Mouse (Mus musculus) central nervous system, embryonic 14 days (tissue): ENCODE measurements around the gene Siah1b. TPM values are rescaled to one million over a fixed set of nuclear protein-coding genes. Genes with fewer than 3 reads are reported as not detected.

ENCODE experiments used
- polyA plus RNA-seq: library from polyadenylated mRNA; depleted of rRNA; stranded (reverse); fragments of >200 nt; gene quantifications from 2 replicates; pipeline ENCODE4 v1.2.3, GENCODE M21; 2012; rRNA removed

Siah1b gene
- 22.0 and 24.9 TPM in 2 replicates for polyA plus RNA-seq

GRCm38 (mm10) chrX:164076040-164076775, at the start of gene Siah1b:
Siah1b (minus strand) TSS chrX:164076493.

GRCm38 (mm10) chrX:164088582-164088981, 12.3 kb upstream of the Siah1b start, which contains the start of gene Cltrn:
Cltrn (plus strand) TSS chrX:164088830.

GRCm38 (mm10) chrX:164027607-164028289, 48.5 kb downstream of the Siah1b start, which contains the start of gene Car5b:
Car5b (minus strand) TSS chrX:164027997.

Other genes starting within 250 kb of the Siah1b start
- 36.5 and 40.8 TPM in 2 replicates for gene Ap1s2, start 167.5 kb downstream of the Siah1b start, polyA plus RNA-seq
- 35.5 and 37.8 TPM in 2 replicates for gene Zrsr2, start 117.8 kb downstream of the Siah1b start, polyA plus RNA-seq
- gene Car5b, start 48.5 kb downstream of the Siah1b start, polyA plus RNA-seq = 0.45 and 0.66 TPM in 2 replicates
- gene Cltrn, start 12.3 kb upstream of the Siah1b start, polyA plus RNA-seq = 0.09 TPM in 1 of 2 replicates, not detected in the other
- 0.14 and 0.26 TPM in 2 replicates for gene Ace2, start 62.8 kb upstream of the Siah1b start, polyA plus RNA-seq
- 0.33 and 0.44 TPM in 2 replicates for gene Bmx, start 181.7 kb upstream of the Siah1b start, polyA plus RNA-seq
- 1.4 and 1.7 TPM in 2 replicates for gene Pir, start 192.9 kb upstream of the Siah1b start, polyA plus RNA-seq